Mouse (Mus musculus) fibroblast of lung, adult 2 months (primary cell): ENCODE data around the gene Cbs.
"Not testable (repeated sequence)": the region's sequence is repeated elsewhere in the genome, so short reads cannot be mapped to it uniquely, and the experiment has no call there.

Experiments used
- DNase-seq: peaks from one replicate; pipeline ENCODE4 v3.0.0-alpha.2; 2011; ENCODE audit warnings: low read depth

Cbs gene

DNA sequence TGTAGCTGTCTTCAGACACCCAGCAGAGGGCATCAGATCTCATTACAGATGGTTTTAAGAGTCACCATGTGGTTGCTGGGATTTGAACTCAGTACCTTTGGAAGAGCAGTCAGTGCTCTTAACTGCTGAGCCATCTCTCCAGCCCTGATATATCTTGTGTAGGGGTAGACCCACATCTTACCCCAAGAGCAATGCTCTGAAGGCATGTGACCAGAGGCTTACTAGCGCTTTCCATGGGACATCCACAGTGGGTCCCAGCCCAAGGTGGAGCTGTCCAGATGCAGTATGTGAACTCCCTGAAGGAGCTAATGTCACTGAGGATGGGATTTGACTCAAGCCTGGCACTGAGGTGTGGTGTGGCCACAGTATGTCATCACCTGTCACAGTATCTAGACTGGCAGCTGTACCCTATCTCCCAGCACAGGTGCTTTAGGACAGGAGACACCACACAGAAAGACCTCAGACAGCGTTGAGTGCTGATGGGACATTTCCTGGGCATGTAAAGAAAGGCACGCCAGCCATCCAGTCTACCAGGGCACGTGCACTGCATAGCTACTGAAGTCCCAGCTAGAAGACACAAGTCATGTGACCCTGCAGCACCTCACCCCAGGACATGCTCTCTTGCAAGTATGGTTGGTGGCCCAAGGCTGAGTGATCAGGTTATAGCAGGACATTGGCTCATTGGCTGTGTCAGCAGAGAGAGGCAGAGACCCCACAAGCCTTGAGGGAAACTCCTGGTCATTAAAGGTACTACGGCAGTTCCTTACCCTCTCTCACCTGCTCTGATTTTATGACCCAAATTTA lies 9.4 kb upstream of the Cbs start:
- DNase-seq: no peak

GRCm38 (mm10) chr17:31642913-31643312 lies 5.9 kb upstream of the Cbs start:
- DNase-seq: no peak

GRCm38 (mm10) chr17:31642331-31642730 lies 5.3 kb upstream of the Cbs start:
- no peak for DNase-seq

- DNase-seq: no peak
These were observed 2.6 kb upstream of the Cbs start for GRCm38 (mm10) chr17:31639651-31640050.

- DNase-seq: no peak
These were observed 980 bp upstream of the Cbs start for GRCm38 (mm10) chr17:31637866-31638570.

- DNase-seq: no peak
These were observed 629 bp downstream of the Cbs start for GRCm38 (mm10) chr17:31636277-31636941.

DNA sequence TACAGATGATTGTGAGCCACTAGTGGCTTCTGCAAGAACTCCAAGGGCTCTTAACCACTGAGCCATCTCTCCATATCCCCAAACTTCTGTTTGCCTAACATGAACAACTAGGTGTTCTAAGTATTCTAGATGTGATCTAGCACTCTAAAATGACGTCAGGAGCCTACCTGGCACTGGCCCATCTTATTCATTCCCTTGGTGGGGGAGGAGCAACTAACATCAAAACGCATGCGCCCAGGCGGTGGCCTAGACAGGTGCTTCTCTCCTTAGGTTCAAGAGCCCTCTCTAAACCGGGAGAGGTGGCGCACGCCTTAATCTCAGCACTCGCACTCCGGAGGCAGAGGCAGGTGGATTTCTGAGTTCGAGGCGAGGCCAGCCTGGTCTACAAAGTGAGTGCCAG lies 1.3 kb downstream of the Cbs start:
- DNase-seq: no peak

GRCm38 (mm10) chr17:31634896-31635295 lies 2.1 kb downstream of the Cbs start:
- DNase-seq: no peak

GRCm38 (mm10) chr17:31633007-31633406 lies 4.0 kb downstream of the Cbs start:
- no peak for DNase-seq

DNA sequence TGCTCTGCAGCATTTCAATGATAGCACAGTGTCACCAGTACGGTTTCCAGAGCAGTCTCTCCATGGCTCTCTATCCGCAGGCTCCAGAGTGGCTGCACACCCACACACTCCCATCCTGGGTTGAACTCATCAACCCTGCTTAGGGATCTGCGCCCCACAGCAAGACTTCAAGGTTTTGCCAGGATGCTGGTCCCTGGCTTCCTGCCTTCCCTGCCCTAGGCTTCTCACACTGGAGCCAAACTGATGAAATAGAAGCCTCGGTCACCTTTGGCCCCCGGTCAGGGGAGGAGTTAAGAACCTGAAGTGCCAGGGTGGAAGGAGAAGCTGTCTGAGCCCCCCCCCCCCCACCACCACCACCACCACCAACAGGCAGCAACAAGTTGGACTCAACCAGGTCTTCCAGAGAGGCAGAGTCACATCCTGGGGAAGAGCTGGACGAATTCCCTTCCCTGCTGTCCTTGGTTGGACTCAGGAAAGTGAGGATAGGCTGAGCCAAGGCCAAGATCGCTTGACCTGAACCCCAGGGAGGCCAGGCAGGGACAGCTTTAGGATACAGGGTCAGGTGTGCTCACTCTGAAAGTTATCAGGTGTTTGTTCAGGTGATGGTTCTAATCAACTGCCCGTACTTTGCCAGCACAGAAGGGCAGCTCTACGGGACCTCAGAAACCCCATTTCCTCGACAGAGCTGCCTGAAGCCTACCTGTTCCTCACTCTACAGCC lies 5.8 kb downstream of the Cbs start:
- no peak for DNase-seq

- DNase-seq: no peak
These were observed 9.1 kb downstream of the Cbs start for GRCm38 (mm10) chr17:31627961-31628360.

DNA sequence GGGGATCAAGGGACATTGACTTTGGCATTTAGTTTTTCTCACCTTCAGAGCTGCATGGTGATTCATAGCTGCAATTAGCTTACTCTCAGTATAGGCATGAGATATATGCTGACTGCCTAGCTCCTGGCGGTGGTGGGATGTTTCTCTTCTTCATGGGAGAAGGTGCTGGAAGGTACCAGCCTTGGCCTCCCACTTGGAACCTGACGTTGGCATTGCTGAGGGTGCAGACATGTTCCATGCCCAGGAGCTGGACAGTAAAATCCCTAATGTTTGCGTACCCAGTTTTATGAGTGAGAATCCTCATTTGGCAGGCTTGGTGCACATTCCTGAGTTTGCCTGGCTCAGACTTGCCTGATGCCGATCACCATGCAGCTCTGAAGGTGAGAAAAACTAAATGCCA lies 13.9 kb downstream of the Cbs start:
- no peak for DNase-seq

DNA sequence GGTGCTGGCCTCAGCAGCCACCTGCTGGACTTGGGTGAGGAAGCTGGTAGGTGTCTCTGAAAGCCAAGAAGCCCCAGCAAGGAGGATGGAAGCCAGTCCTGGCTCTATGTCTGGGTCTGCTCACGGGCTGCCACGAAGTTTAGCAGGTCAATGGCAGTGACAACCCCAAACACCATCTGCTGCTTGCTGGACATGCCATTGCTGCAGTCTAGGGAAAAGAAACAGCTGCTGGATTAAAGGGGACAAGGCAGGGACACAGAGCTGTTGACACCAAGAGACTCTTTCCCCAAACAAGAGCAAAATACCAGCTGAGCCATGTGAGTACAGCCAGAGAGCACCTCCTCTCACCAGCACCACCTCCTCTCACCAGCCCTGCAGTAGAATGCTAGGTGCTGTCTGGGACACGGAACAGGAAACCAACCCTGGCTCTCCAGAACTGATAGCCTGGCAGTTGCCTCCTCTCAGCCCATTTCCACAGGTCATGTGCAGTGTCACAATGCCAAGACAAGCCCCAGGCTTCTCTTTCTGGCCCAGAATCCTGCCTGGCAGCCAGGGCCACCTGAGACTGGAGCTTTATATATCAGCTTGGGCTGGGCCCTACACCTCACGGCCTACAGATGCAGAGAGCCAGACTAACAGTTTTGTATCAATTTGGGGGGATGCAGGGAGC lies 23.8 kb downstream of the Cbs start:
- DNase-seq: no peak

DNA sequence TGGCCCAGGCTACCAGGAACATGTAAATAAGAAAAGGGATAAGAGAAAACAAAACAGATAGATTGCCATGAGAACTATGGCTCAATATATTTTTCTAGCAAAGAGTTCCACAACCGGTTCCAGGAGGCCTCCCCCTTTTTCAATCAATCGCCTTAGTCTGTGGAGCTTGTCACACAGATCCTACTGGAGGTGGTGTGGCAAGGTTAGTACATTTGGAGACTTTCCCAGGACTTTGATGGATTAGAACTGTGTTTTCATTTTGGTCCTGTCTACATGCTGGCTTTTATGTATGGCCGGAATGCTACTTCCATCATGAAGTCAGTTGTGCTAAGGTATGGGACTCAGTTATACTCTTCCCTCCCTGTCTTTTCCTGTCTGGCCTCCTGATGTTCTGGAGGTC lies 27.1 kb downstream of the Cbs start:
- DNase-seq: no peak

DNA sequence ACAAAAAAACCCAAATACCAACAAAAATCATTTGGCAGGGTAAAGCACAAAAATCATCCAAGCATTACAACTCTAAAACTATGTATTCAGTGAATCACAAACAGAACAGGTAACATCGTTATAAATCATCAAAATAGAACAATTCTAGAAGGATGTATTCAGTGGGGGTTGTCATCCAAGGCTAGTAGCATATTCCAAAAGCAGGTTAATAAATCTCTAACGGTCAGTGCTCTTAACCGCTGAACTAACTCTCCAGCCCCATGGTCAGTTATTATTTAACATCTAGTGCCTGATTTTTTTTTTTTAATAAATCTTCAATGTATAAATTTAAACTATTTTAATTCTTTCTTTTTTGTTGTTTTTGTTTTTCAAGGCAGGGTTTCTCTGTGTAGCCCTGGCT lies 27.9 kb downstream of the Cbs start:
- DNase-seq: not testable (repeated sequence)

GRCm38 (mm10) chr17:31607256-31607951 lies 29.6 kb downstream of the Cbs start:
- DNase-seq: no peak

GRCm38 (mm10) chr17:31606424-31606823 lies 30.6 kb downstream of the Cbs start:
- no peak for DNase-seq

- no peak for DNase-seq
These were observed 38.4 kb downstream of the Cbs start for GRCm38 (mm10) chr17:31598593-31598992.

DNA sequence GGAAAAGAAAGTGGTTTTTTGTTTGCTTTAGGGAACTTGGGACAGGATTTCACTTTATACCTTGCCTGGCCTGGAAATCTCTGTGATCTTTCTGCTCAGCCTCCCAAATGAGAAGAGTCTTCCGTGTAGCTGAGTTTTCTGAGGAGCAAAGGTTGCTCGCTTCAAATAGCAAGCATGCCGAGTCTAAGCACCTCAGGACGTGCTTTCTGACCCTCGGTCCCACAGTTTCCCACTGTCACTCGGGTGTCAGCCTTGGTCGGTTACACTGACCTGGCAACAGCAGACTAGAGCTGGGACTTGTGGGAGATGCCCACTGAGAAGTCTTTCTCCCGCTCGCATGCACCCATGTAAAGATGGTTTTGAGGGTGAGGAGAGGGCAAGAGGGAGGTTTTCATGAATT lies 39.1 kb downstream of the Cbs start:
- DNase-seq: no peak

- no peak for DNase-seq
These were observed 42.0 kb downstream of the Cbs start for GRCm38 (mm10) chr17:31595077-31595476.

- DNase-seq: no peak
These were observed 42.4 kb downstream of the Cbs start for GRCm38 (mm10) chr17:31594590-31594989.
